Comparison of ENCODE assay signal across 8 mouse cellular contexts in genomic region chr11:103158621-103159478, GRCm38 (mm10). TPM values are rescaled to one million over a fixed set of nuclear protein-coding genes. Genes with fewer than 3 reads are reported as not detected.
DNase-seq lines count a peak whose midpoint lies in the region; ATAC-seq and TF ChIP-seq lines count a peak whose summit lies in the region.

No protein-coding gene starts in this region.

- no peaks in the 10 kb centered on the region for H3K9me3 ChIP-seq in forebrain, embryonic 13.5 days (replicated peaks)
- H3K9me3 ChIP-seq in heart, postnatal 0 days (replicated peaks; ENCODE audit: control insufficient read depth, low read length): no peaks in the 10 kb centered on the region
- H3K9me3 ChIP-seq in liver, embryonic 14.5 days (ENCODE audit: control insufficient read depth, low read length): no peaks in the 10 kb centered on the region
- no peaks in the 10 kb centered on the region for H3K9me3 ChIP-seq in neural tube, embryonic 11.5 days (ENCODE audit: control insufficient read depth, low read length)
- no peaks in the 10 kb centered on the region for H3K9me3 ChIP-seq in stomach, embryonic 16.5 days (replicated peaks; ENCODE audit: control insufficient read depth, low read length)

- H3K4me1 ChIP-seq in forebrain, embryonic 13.5 days: peaks cover 8% of the 10 kb centered on the region; the same call in 1 of the 2 replicates
- H3K4me1 ChIP-seq in heart, postnatal 0 days (ENCODE audit: control insufficient read depth, insufficient read depth): peaks cover 5% of the 10 kb centered on the region; the same call in 1 of the 2 replicates
- H3K4me1 ChIP-seq in liver, embryonic 14.5 days (replicated peaks; ENCODE audit: control insufficient read depth in 2 of 2, insufficient read depth in 2 of 2, low read length in 1 of 2): peaks cover 5 to 6% of the 10 kb centered on the region in 2 experiments; a peak in 3 of 4 replicates
- H3K4me1 ChIP-seq in neural tube, embryonic 11.5 days (ENCODE audit: control insufficient read depth, insufficient read depth, low read length): no peaks in the 10 kb centered on the region
- H3K4me1 ChIP-seq in stomach, embryonic 16.5 days (ENCODE audit: control insufficient read depth, insufficient read depth, low read length): peaks cover 6% of the 10 kb centered on the region

- peak overlapping the region; percentile 51 for H3K4me2 ChIP-seq in forebrain, embryonic 13.5 days
- H3K4me2 ChIP-seq in heart, postnatal 0 days (ENCODE audit: low read depth, low read length): peak overlapping the region; percentile 64
- H3K4me2 ChIP-seq in liver, embryonic 14.5 days (ENCODE audit: low read depth): peak overlapping the region; percentile 70
- H3K4me2 ChIP-seq in neural tube, embryonic 11.5 days (ENCODE audit: low read depth): peak overlapping the region; percentile 37
- H3K4me2 ChIP-seq in stomach, embryonic 16.5 days (ENCODE audit: low read depth, low read length): peak overlapping the region; percentile 90

- TF ChIP-seq EP300 in heart, postnatal 0 days (IDR thresholded peaks at IDR 0.05; ENCODE audit: low read depth): no peak
- no peak for TF ChIP-seq EP300 in liver, embryonic 14.5 days (IDR thresholded peaks at IDR 0.05; ENCODE audit: low read depth)

- H3K27me3 ChIP-seq in forebrain, embryonic 13.5 days: no peaks in the 10 kb centered on the region
- H3K27me3 ChIP-seq in heart, postnatal 0 days (ENCODE audit: control insufficient read depth, insufficient read depth, low read length): no peaks in the 10 kb centered on the region
- H3K27me3 ChIP-seq in liver, embryonic 14.5 days (ENCODE audit: control insufficient read depth, insufficient read depth, low read length): no peaks in the 10 kb centered on the region
- H3K27me3 ChIP-seq in neural tube, embryonic 11.5 days (ENCODE audit: control insufficient read depth, insufficient read depth, low read length): no peaks in the 10 kb centered on the region
- H3K27me3 ChIP-seq in stomach, embryonic 16.5 days (ENCODE audit: control insufficient read depth, insufficient read depth, low read length): no peaks in the 10 kb centered on the region

- DNase-seq in ES-CJ7 (ENCODE audit: low read depth, low spot score): peak; percentile 95
- DNase-seq in cerebellum, adult 11 months: peak; percentile 96
- peak; percentile 95 for DNase-seq in heart, postnatal 0 days (ENCODE audit: low spot score)
- DNase-seq in kidney, postnatal 36 days: peak; percentile 96 to 99
- DNase-seq in liver, embryonic 14.5 days (ENCODE audit: low read depth in 3 of 3, low spot score in 3 of 3): peak; percentile 79 to 81 (median 80)
- DNase-seq in neural tube, embryonic 11.5 days (ENCODE audit: low spot score): peak; percentile 93

- no peaks in the 10 kb centered on the region for H3K36me3 ChIP-seq in forebrain, embryonic 13.5 days (ENCODE audit: poor library complexity, severe bottlenecking)
- H3K36me3 ChIP-seq in heart, postnatal 0 days (replicated peaks; ENCODE audit: control insufficient read depth, insufficient read depth, low read length): no peaks in the 10 kb centered on the region
- no peaks in the 10 kb centered on the region for H3K36me3 ChIP-seq in liver, embryonic 14.5 days (replicated peaks; ENCODE audit: control insufficient read depth, insufficient read depth, low read depth)
- no peaks in the 10 kb centered on the region for H3K36me3 ChIP-seq in neural tube, embryonic 11.5 days (ENCODE audit: control insufficient read depth, insufficient read depth, low read length)
- H3K36me3 ChIP-seq in stomach, embryonic 16.5 days (ENCODE audit: control insufficient read depth, insufficient read depth, low read length): no peaks in the 10 kb centered on the region

- no peak overlapping the region for H3K27ac ChIP-seq in forebrain, embryonic 13.5 days
- peak overlapping the region; percentile 57 for H3K27ac ChIP-seq in heart, postnatal 0 days (ENCODE audit: low read depth)
- peak overlapping the region; percentile 9; the same call in 1 of the 2 replicates for H3K27ac ChIP-seq in liver, embryonic 14.5 days
- no peak overlapping the region for H3K27ac ChIP-seq in neural tube, embryonic 11.5 days (ENCODE audit: low read depth, low read length)
- peak overlapping the region; percentile 33; the same call in 1 of the 2 replicates for H3K27ac ChIP-seq in stomach, embryonic 16.5 days (ENCODE audit: low read length)

- peak overlapping the region; percentile 24 for H3K4me3 ChIP-seq in forebrain, embryonic 13.5 days
- H3K4me3 ChIP-seq in heart, postnatal 0 days (ENCODE audit: low read depth, low read length): peak overlapping the region; percentile 30
- H3K4me3 ChIP-seq in liver, embryonic 14.5 days (ENCODE audit: insufficient read depth in 1 of 2, low read depth in 2 of 2, low read length in 2 of 2): peak overlapping the region; percentile 41 to 46
- peak overlapping the region; percentile 14 for H3K4me3 ChIP-seq in neural tube, embryonic 11.5 days (ENCODE audit: low read depth, low read length)
- peak overlapping the region; percentile 43 for H3K4me3 ChIP-seq in stomach, embryonic 16.5 days (replicated peaks; ENCODE audit: low read length)

- peak; percentile 83 for ATAC-seq in forebrain, embryonic 13.5 days
- ATAC-seq in heart, postnatal 0 days (ENCODE audit: insufficient read depth, low read depth): peak; percentile 96
- peak; percentile 96 for ATAC-seq in liver, embryonic 14.5 days (ENCODE audit: insufficient read depth)
- peak; percentile 75 for ATAC-seq in neural tube, embryonic 11.5 days (ENCODE audit: insufficient read depth, low FRiP score, low TSS enrichment)
- ATAC-seq in stomach, embryonic 16.5 days (ENCODE audit: insufficient read depth, low FRiP score): peak; percentile 95

- no peak overlapping the region; the same call in 1 of the 2 replicates for H3K9ac ChIP-seq in forebrain, embryonic 13.5 days
- no peak overlapping the region for H3K9ac ChIP-seq in heart, postnatal 0 days (replicated peaks; ENCODE audit: low read depth, low read length)
- H3K9ac ChIP-seq in liver, embryonic 14.5 days (replicated peaks): peak overlapping the region; percentile 38
- H3K9ac ChIP-seq in neural tube, embryonic 11.5 days (ENCODE audit: low read length): no peak overlapping the region
- peak overlapping the region; percentile 68 for H3K9ac ChIP-seq in stomach, embryonic 16.5 days (ENCODE audit: low read length)

- WGBS in forebrain, embryonic 13.5 days: 2% methylated on average over 25 of the region's 25 CpGs
- 2% methylated on average over 25 of the region's 25 CpGs for WGBS in heart, postnatal 0 days
- WGBS in liver, embryonic 14.5 days (ENCODE audit: insufficient replicate concordance): 4% methylated on average over 25 of the region's 25 CpGs
- WGBS in neural tube, embryonic 11.5 days: 1% methylated on average over 25 of the region's 25 CpGs
- WGBS in stomach, embryonic 16.5 days: 2% methylated on average over 25 of the region's 25 CpGs

- TF ChIP-seq CTCF in heart, postnatal 0 days (IDR thresholded peaks at IDR 0.05; ENCODE audit: low read depth): peak; percentile 98
- TF ChIP-seq CTCF in liver, embryonic 14.5 days (IDR thresholded peaks at IDR 0.05; ENCODE audit: low read depth): peak; percentile 99

RNA-seq across cellular contexts. Expression of gene Fmnl1, which starts 12.1 kb away (rescaled TPM):
- polyA plus RNA-seq in forebrain, embryonic 13.5 days (2015; fragmentation: Nextera tagmentation; extraction: Ambion mirVana): 0.76 and 0.92 TPM in 2 replicates
- total RNA-seq in heart, postnatal 0 days (2014; rRNA removed; ENCODE audit: low replicate concordance): 2.2 and 3.4 TPM in 2 replicates
- 0.91 and 1.1 TPM in 2 replicates for polyA plus RNA-seq in heart, postnatal 0 days (2015; fragmentation: Nextera tagmentation; extraction: Ambion mirVana)
- polyA plus RNA-seq in liver, embryonic 14.5 days (2012; rRNA removed): 2.3 and 3.5 TPM in 2 replicates
- 2.3 and 3.5 TPM in 2 replicates for polyA plus RNA-seq in liver, embryonic 14.5 days (2014; fragmentation: Nextera tagmentation; extraction: Ambion mirVana)
- 0.78 and 1.2 TPM in 2 replicates for polyA plus RNA-seq in neural tube, embryonic 11.5 days (2014; fragmentation: Nextera tagmentation; extraction: Ambion mirVana)
- polyA plus RNA-seq in stomach, embryonic 16.5 days (2015; fragmentation: Nextera tagmentation; extraction: Ambion mirVana): 3.5 and 4.4 TPM in 2 replicates

RNA-seq across cellular contexts. Expression of gene Hexim2, which starts 26.6 kb away (rescaled TPM):
- 13.4 and 13.9 TPM in 2 replicates for polyA plus RNA-seq in forebrain, embryonic 13.5 days (2015; fragmentation: Nextera tagmentation; extraction: Ambion mirVana)
- total RNA-seq in heart, postnatal 0 days (2014; rRNA removed; ENCODE audit: low replicate concordance): 1.6 and 1.7 TPM in 2 replicates
- 4.2 and 4.9 TPM in 2 replicates for polyA plus RNA-seq in heart, postnatal 0 days (2015; fragmentation: Nextera tagmentation; extraction: Ambion mirVana)
- polyA plus RNA-seq in liver, embryonic 14.5 days (2012; rRNA removed): 2.2 and 3.5 TPM in 2 replicates
- 3.4 and 4.4 TPM in 2 replicates for polyA plus RNA-seq in liver, embryonic 14.5 days (2014; fragmentation: Nextera tagmentation; extraction: Ambion mirVana)
- polyA plus RNA-seq in neural tube, embryonic 11.5 days (2014; fragmentation: Nextera tagmentation; extraction: Ambion mirVana): 5.8 and 7.5 TPM in 2 replicates
- 6.3 and 7.9 TPM in 2 replicates for polyA plus RNA-seq in stomach, embryonic 16.5 days (2015; fragmentation: Nextera tagmentation; extraction: Ambion mirVana)

RNA-seq across cellular contexts. Expression of gene Hexim1, which starts 42.8 kb away (rescaled TPM):
- 3.3 and 4.1 TPM in 2 replicates for polyA plus RNA-seq in forebrain, embryonic 13.5 days (2015; fragmentation: Nextera tagmentation; extraction: Ambion mirVana)
- total RNA-seq in heart, postnatal 0 days (2014; rRNA removed; ENCODE audit: low replicate concordance): 9.0 and 11.0 TPM in 2 replicates
- 3.2 and 3.3 TPM in 2 replicates for polyA plus RNA-seq in heart, postnatal 0 days (2015; fragmentation: Nextera tagmentation; extraction: Ambion mirVana)
- polyA plus RNA-seq in liver, embryonic 14.5 days (2012; rRNA removed): 8.4 and 11.4 TPM in 2 replicates
- polyA plus RNA-seq in liver, embryonic 14.5 days (2014; fragmentation: Nextera tagmentation; extraction: Ambion mirVana): 2.4 and 2.6 TPM in 2 replicates
- 3.6 and 3.9 TPM in 2 replicates for polyA plus RNA-seq in neural tube, embryonic 11.5 days (2014; fragmentation: Nextera tagmentation; extraction: Ambion mirVana)
- 4.7 and 5.7 TPM in 2 replicates for polyA plus RNA-seq in stomach, embryonic 16.5 days (2015; fragmentation: Nextera tagmentation; extraction: Ambion mirVana)

RNA-seq across cellular contexts. Expression of gene 1700023F06Rik, which starts 49.5 kb away (rescaled TPM):
- 0.37 and 0.54 TPM in 2 replicates for polyA plus RNA-seq in forebrain, embryonic 13.5 days (2015; fragmentation: Nextera tagmentation; extraction: Ambion mirVana)
- total RNA-seq in heart, postnatal 0 days (2014; rRNA removed; ENCODE audit: low replicate concordance): not detected in 2 replicates
- polyA plus RNA-seq in heart, postnatal 0 days (2015; fragmentation: Nextera tagmentation; extraction: Ambion mirVana): 0.10 TPM in 1 of 2 replicates, not detected in the other
- not detected in 2 replicates for polyA plus RNA-seq in liver, embryonic 14.5 days (2012; rRNA removed)
- not detected in 2 replicates for polyA plus RNA-seq in liver, embryonic 14.5 days (2014; fragmentation: Nextera tagmentation; extraction: Ambion mirVana)
- not detected in 2 replicates for polyA plus RNA-seq in neural tube, embryonic 11.5 days (2014; fragmentation: Nextera tagmentation; extraction: Ambion mirVana)
- polyA plus RNA-seq in stomach, embryonic 16.5 days (2015; fragmentation: Nextera tagmentation; extraction: Ambion mirVana): 0.67 and 0.83 TPM in 2 replicates

RNA-seq across cellular contexts. Expression of gene Acbd4, which starts 57.4 kb away (rescaled TPM):
- 8.1 TPM in 2 replicates for polyA plus RNA-seq in forebrain, embryonic 13.5 days (2015; fragmentation: Nextera tagmentation; extraction: Ambion mirVana)
- 16.3 and 20.0 TPM in 2 replicates for total RNA-seq in heart, postnatal 0 days (2014; rRNA removed; ENCODE audit: low replicate concordance)
- polyA plus RNA-seq in heart, postnatal 0 days (2015; fragmentation: Nextera tagmentation; extraction: Ambion mirVana): 21.6 and 22.2 TPM in 2 replicates
- polyA plus RNA-seq in liver, embryonic 14.5 days (2012; rRNA removed): 22.2 and 27.3 TPM in 2 replicates
- 49.7 and 63.2 TPM in 2 replicates for polyA plus RNA-seq in liver, embryonic 14.5 days (2014; fragmentation: Nextera tagmentation; extraction: Ambion mirVana)
- polyA plus RNA-seq in neural tube, embryonic 11.5 days (2014; fragmentation: Nextera tagmentation; extraction: Ambion mirVana): 4.4 and 6.4 TPM in 2 replicates
- polyA plus RNA-seq in stomach, embryonic 16.5 days (2015; fragmentation: Nextera tagmentation; extraction: Ambion mirVana): 31.0 and 36.4 TPM in 2 replicates

Comparison
In these comparisons a context has a peak if more than half of its experiments do, and no peak if none do; other contexts are left out.
1. H3K27ac ChIP-seq: peak in heart, postnatal 0 days (single experiment), liver, embryonic 14.5 days (single experiment) and stomach, embryonic 16.5 days (single experiment); none in forebrain, embryonic 13.5 days (single experiment) and neural tube, embryonic 11.5 days (single experiment).
2. H3K4me2 ChIP-seq: peak in every context shown above with its lines; median percentile 90 in stomach, embryonic 16.5 days; 70 in liver, embryonic 14.5 days; 64 in heart, postnatal 0 days; 51 in forebrain, embryonic 13.5 days; 37 in neural tube, embryonic 11.5 days.
3. H3K9ac ChIP-seq: peak in liver, embryonic 14.5 days (single experiment) and stomach, embryonic 16.5 days (single experiment); none in forebrain, embryonic 13.5 days (single experiment), heart, postnatal 0 days (single experiment) and neural tube, embryonic 11.5 days (single experiment).
4. Peak in every context shown above with its lines, with median percentiles within 50 percentile points of each other: DNase-seq, ATAC-seq and H3K4me3 ChIP-seq.